Mouse (Mus musculus) embryonic fibroblast, embryonic 13.5 days (primary cell): ENCODE measurements around the gene Ttc1.

Source experiments
- CTCF ChIP-seq: IDR thresholded peaks from 2 replicates; pipeline ENCODE4 v1.5.1; 2011; ENCODE audit warnings: mild to moderate bottlenecking, control low read depth, low read length, moderate library complexity, borderline replicate concordance; ENCODE audit not compliant: insufficient read depth
- POLR2A ChIP-seq: IDR thresholded peaks from 2 replicates; pipeline ENCODE4 v1.6.1; 2011; ENCODE audit warnings: low read depth, mild to moderate bottlenecking, control low read depth, low read length, moderate library complexity

- TF ChIP-seq POLR2A, result no peak
- no peak for TF ChIP-seq CTCF
These were observed 22.3 kb upstream of the Ttc1 start for GRCm38 (mm10) chr11:43770110-43770509.
